Mouse (Mus musculus) granulocyte monocyte progenitor cell, adult 5-6 weeks (primary cell): ENCODE measurements around the gene Agpat4. TPM values are rescaled to one million over a fixed set of nuclear protein-coding genes. Genes with fewer than 3 reads are reported as not detected.

Experiments used
- ATAC-seq: replicated peaks from 2 replicates; pipeline ENCODE4 v1.8.0; 2016; ENCODE audit warnings: mild to moderate bottlenecking, moderate TSS enrichment, inconsistent platforms; ENCODE audit not compliant: poor library complexity, severe bottlenecking
- total RNA-seq, 2 experiments: library from RNA; stranded (forward) in 1 of 2; stranded (reverse) in 1 of 2; fragments of 200-712, 200-1000 nt in 1 of 2; fragments of >200 nt in 1 of 2; fragmentation: Nextera tagmentation in 1 of 2; gene quantifications; 2 replicates each; pipeline ENCODE4 v1.2.3; 2014 to 2017

Agpat4 gene
- total RNA-seq, 2 experiments from 2014 or later = 0.46 to 4.9 TPM

DNA sequence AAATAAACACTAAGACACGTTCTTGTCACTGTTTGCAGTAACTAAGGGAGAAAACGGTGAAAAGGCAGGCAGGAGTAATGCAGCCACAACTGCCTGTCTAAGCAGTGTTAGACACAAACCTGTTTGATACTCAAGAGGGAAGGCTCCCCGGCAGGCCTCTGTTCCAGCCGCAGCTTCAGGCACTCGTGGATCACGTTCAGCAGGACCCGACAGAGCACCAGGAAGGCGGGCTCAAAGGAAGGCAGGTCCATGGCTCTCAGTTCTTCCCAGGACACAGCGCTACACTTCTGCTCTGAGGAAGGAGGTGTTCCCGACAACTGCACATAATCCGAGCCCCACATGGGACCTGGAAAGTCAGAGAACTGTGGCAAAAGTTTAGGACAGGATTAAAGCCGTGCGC, 145.3 kb downstream of the Agpat4 start:
- ATAC-seq = no peak

DNA sequence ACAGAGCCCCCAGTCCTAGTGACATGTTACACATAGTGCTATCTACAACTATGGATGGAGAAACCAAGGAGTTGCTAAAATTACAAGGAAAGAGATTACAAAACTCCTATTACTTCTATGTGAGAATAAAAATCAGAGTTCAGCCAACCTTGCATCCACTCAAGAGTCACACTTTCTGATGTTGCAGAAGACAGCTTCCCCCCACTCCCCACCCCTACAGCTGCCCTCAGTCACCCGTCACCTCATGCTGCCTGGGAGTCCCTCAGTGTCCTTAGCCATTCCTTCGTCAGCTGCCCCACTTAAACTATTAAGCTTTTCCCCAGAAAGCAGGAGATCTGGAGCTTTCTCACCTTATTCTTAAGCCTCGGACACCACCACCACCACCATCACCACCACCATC, 145.8 kb downstream of the Agpat4 start:
- ATAC-seq = no peak

DNA sequence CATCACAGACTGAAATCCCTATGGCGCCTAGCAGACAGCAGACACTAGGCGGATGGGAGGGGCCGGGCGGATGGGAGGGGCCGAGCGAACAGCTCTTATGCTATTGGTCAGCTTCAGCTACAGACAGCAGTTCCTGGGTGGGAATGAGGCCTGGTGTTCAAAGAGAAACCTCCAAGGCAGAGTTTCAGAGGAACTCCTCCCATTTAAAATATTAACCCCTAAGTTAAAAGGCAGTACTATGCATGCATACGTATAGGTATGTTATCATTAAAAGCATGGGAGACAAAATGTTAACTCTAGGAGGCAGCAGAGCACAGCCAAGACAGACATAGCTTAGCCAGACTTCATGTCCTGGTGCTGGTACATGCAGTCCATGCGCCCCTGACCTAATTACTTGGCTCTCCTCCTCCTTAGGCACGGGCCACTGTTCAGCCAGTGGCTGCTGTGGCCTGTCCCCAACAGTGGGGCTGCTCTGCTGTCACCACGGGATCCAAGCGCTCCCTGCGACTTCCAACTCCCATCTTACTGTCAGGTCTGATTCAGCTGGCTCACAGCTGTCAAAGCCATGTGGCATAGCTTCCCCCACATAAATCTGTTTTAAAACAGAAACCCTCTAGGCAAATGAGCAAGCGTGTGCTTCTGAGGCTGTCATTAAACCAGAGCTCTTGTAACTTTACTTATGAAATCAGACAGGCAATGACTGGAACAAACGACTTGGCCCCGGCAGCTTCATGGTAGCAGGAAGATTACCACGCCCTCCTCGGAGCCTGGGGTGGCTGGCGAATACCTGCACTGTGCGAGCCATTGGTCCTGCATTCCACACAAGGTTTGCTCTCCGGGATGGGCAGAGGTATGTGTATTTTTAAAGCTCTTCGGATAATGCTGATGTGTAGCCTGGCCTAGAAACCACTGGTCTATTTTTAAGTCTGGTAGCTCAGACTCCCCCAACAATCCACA, 147.7 kb downstream of the Agpat4 start:
- ATAC-seq = no peak

DNA sequence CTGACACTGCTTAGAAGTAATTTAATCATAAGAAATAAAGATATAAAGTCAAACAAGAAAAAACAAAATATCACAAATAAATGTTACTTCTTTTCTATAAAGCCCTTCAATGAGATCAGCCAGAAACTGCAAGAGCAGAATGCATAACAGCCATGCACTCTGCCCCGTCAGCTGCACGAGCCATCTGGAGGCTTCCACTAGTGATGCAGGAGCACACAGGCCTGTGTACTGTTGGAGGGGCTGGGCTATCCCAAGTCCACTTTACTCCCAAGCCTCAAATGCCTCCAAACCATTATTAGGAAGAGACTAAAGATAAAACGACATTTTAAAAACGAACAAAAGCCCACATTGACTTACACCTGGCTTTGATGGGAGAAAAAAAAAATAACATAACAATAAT, 149.6 kb downstream of the Agpat4 start:
- ATAC-seq = no peak

DNA sequence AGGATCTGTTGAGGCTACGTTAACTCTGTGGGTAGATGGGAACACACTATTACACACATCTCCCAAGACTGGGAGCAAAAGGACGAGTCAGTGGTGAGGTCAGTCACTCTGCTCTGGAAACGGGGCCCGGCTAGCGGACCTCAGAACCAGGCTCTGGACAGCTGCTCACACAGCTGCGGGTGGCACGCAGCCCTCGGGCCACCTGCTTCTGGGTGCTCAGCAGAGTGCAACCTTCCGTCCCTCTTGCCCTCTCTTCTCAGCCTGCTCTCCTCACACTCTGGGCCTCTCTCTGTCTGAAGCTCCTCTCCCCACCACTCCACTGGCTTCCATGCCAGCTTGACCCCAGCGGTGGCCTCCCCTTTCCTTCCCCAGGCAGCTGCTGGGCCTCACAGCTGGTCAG, 150.0 kb downstream of the Agpat4 start:
- no peak for ATAC-seq

Other genes with a start within 250 kb of the Agpat4 start
- 9.4 and 22.7 TPM in 2 replicates for gene Map3k4, start 200.1 kb downstream of the Agpat4 start, total RNA-seq (2014; fragmentation: Nextera tagmentation)
- gene Map3k4, start 200.1 kb downstream of the Agpat4 start, total RNA-seq (2017) = 22.9 and 34.1 TPM in 2 replicates